Mouse (Mus musculus) hindbrain, embryonic 12.5 days (tissue): ENCODE measurements around the gene Nkx6-2. TPM values are rescaled to one million over a fixed set of nuclear protein-coding genes. Genes with fewer than 3 reads are reported as not detected.

Experiments
- ATAC-seq: fragments of 200-750 bp; cut with Nextera tagmentation; 2 replicates; pipeline ENCODE4 v1.8.0; 2017; ENCODE audit warnings: moderate TSS enrichment; ENCODE audit not compliant: low FRiP score
- H3K27ac ChIP-seq: fragments of 300-500 bp; sonication (generic); 2 replicates; pipeline ENCODE4 v1.5.1; 2016; ENCODE audit warnings: mild to moderate bottlenecking
- H3K27me3 ChIP-seq: fragments of 300-500 bp; sonication (generic); 2 replicates; pipeline ENCODE4 v1.6.1; 2016; ENCODE audit warnings: mild to moderate bottlenecking
- H3K36me3 ChIP-seq: fragments of 300-500 bp; sonication (generic); 2 replicates; pipeline ENCODE4 v1.6.1; 2016; ENCODE audit warnings: mild to moderate bottlenecking
- H3K4me1 ChIP-seq: fragments of 300-500 bp; sonication (generic); 2 replicates; pipeline ENCODE4 v1.6.1; 2016
- H3K4me2 ChIP-seq: fragments of 300-500 bp; sonication (generic); replicated peaks from 2 replicates; pipeline ENCODE4 v1.6.1; 2016; ENCODE audit warnings: mild to moderate bottlenecking
- H3K4me3 ChIP-seq: fragments of 300-500 bp; sonication (generic); 2 replicates; pipeline ENCODE4 v1.5.1; 2016; ENCODE audit warnings: mild to moderate bottlenecking
- H3K9ac ChIP-seq: fragments of 300-500 bp; sonication (generic); 2 replicates; pipeline ENCODE4 v1.6.1; 2016; ENCODE audit warnings: mild to moderate bottlenecking, moderate library complexity
- H3K9me3 ChIP-seq: fragments of 300-500 bp; sonication (generic); replicated peaks from 2 replicates; pipeline ENCODE4 v1.6.1; 2016; ENCODE audit warnings: mild to moderate bottlenecking
- WGBS: fragments of 180-500 bp; shearing (Covaris S2); methylation state at CpG from one replicate; pipeline ENCODE4 v1.1.7; 2016; 5-methylcytosine and 5-hydroxymethylcytosine counted together
- polyA plus RNA-seq: library from polyadenylated mRNA; unstranded; fragments of >200 nt; fragmentation: Nextera tagmentation; extraction: Ambion mirVana; gene quantifications from 2 replicates; pipeline ENCODE4 v1.2.1, GENCODE M21; 2016

Nkx6-2 gene
- polyA plus RNA-seq, 1 experiment from 2014 or later = 17.9 TPM

- H3K9me3 ChIP-seq = no peaks in the 10 kb centered on the region
- no peak overlapping the region for H3K27ac ChIP-seq
- no peak overlapping the region for H3K4me2 ChIP-seq
- no peak for ATAC-seq
- peaks cover 51% of the 10 kb centered on the region for H3K27me3 ChIP-seq
- H3K4me3 ChIP-seq = no peak overlapping the region
- no peak overlapping the region for H3K9ac ChIP-seq
- peaks cover 10% of the 10 kb centered on the region for H3K4me1 ChIP-seq
- WGBS = 86% methylated on average over 2 of the region's 2 CpGs
- no peaks in the 10 kb centered on the region for H3K36me3 ChIP-seq
Measured at GRCm38 (mm10) chr7:139564161-139564560, 18.4 kb downstream of the Nkx6-2 start.

DNA sequence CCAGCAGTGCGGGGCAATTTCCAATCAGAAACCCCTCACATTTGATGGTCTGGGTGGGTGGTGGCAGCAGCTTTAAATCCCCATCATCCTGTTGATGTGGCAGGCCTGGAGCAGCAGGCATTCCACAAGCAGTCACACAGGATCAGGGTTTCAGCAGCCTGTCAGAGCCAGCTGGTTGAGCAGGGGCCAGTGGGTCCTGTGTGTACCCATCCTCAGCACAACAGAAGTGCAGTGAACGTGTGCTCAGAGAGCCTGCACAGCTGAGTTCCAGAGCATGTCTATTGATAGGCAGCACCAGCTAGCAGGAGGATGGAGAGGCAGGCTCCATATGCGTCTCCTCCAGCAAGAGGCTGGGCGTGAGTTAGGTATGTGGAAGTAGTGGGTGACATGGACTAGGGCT lies 19.2 kb downstream of the Nkx6-2 start:
- no peak overlapping the region for H3K4me2 ChIP-seq
- H3K9ac ChIP-seq = no peak overlapping the region
- peaks cover 10% of the 10 kb centered on the region for H3K4me1 ChIP-seq
- WGBS = 64% methylated on average over 4 of the region's 4 CpGs
- peaks cover 58% of the 10 kb centered on the region for H3K27me3 ChIP-seq
- H3K9me3 ChIP-seq = no peaks in the 10 kb centered on the region
- no peaks in the 10 kb centered on the region for H3K36me3 ChIP-seq
- ATAC-seq = no peak
- no peak overlapping the region for H3K4me3 ChIP-seq
- H3K27ac ChIP-seq = 0 out of 2 replicates have a peak overlapping the region, but pooled peaks have one; percentile 2

DNA sequence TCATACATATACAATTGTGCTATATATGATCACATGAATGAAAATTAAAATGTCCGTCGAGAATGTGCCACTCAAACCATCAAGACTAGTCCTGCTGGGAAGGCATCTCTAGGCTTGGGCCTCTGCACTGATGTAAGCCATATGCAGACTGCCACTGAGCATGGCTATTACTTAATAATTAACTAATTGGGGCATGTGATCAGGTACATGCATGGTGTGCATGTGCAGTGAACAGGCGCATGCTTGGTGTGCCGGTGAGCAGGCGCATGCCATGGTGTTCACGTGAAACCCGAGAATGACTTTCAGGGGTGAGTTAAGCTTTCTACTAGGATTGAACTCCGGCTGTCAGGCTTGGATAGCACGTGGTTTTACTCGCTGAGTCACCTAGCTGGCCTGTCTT lies 22.9 kb downstream of the Nkx6-2 start:
- no peak overlapping the region for H3K4me3 ChIP-seq
- H3K9me3 ChIP-seq = no peaks in the 10 kb centered on the region
- peaks cover 76% of the 10 kb centered on the region for H3K27me3 ChIP-seq
- ATAC-seq = no peak
- no peak overlapping the region for H3K27ac ChIP-seq
- no peak overlapping the region for H3K9ac ChIP-seq
- no peak overlapping the region for H3K4me2 ChIP-seq
- peaks cover 16% of the 10 kb centered on the region for H3K4me1 ChIP-seq
- no peaks in the 10 kb centered on the region for H3K36me3 ChIP-seq
- 90% methylated on average over 10 of the region's 10 CpGs for WGBS

GRCm38 (mm10) chr7:139556746-139557526 lies 25.7 kb downstream of the Nkx6-2 start:
- no peak for ATAC-seq

GRCm38 (mm10) chr7:139556331-139556730 lies 26.3 kb downstream of the Nkx6-2 start:
- H3K9ac ChIP-seq = no peak overlapping the region
- 28% methylated on average over 5 of the region's 5 CpGs for WGBS
- H3K36me3 ChIP-seq = no peaks in the 10 kb centered on the region
- no peak overlapping the region for H3K27ac ChIP-seq
- H3K27me3 ChIP-seq = peaks cover 85% of the 10 kb centered on the region
- no peak overlapping the region for H3K4me3 ChIP-seq
- peaks cover 14% of the 10 kb centered on the region for H3K4me1 ChIP-seq
- ATAC-seq = no peak
- no peak overlapping the region for H3K4me2 ChIP-seq
- H3K9me3 ChIP-seq = no peaks in the 10 kb centered on the region

More at GRCm38 (mm10) chr7:139556746-139557526, 25.7 kb downstream of the Nkx6-2 start:
- Histone ChIP-seq H3K9me3 (no peaks in the 10 kb centered on the region), H3K36me3 (no peaks in the 10 kb centered on the region), H3K9ac (no peak overlapping the region), H3K4me2 (no peak overlapping the region), H3K4me3 (no peak overlapping the region), H3K27ac (no peak overlapping the region), H3K27me3 (peaks cover 83% of the 10 kb centered on the region), H3K4me1 (peaks cover 14% of the 10 kb centered on the region)
- WGBS = 32% methylated on average over 10 of the region's 10 CpGs

- H3K36me3 ChIP-seq = no peaks in the 10 kb centered on the region
- ATAC-seq = no peak
- H3K27ac ChIP-seq = no peak overlapping the region
- 48% methylated on average over 2 of the region's 2 CpGs for WGBS
- H3K4me3 ChIP-seq = no peak overlapping the region
- no peaks in the 10 kb centered on the region for H3K9me3 ChIP-seq
- H3K27me3 ChIP-seq = peaks cover 85% of the 10 kb centered on the region
- no peak overlapping the region for H3K9ac ChIP-seq
- H3K4me2 ChIP-seq = no peak overlapping the region
- peaks cover 16% of the 10 kb centered on the region for H3K4me1 ChIP-seq
Measured at GRCm38 (mm10) chr7:139551519-139551918, 31.1 kb downstream of the Nkx6-2 start.

DNA sequence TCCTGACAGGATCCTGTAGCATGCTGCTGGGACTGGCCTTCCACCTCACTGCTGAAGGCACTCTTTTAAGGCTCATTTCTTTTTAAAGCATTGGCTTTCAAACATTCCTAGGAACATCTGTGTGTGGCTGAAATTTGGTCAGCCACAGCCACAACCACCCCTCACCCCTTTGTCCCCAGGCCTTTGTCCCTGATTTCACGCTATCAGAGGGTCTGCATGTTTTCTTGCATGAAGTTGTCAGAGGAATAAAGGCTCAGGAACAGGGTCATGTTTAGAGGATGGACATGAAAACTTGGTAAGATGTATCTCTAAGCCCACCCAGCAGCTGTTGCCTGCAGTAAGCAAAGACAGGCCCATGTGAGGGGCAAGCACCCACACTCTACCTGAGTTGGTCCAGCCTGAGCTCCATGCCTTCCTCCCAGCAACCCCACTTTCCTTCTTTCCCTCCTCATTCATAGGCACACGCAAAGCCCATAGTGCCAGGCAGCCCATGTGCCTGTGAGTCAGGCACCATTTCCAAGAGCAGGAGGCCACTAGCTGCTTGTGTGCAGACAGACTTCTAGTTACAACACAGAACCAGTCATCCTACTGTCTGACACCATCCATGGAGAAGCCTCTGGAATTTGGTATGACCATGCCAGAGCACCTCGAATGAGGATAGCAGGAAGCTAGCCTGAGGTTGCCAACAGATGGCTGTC lies 32.4 kb downstream of the Nkx6-2 start:
- H3K9ac ChIP-seq = no peak overlapping the region
- WGBS = 62% methylated on average over 3 of the region's 3 CpGs

DNA sequence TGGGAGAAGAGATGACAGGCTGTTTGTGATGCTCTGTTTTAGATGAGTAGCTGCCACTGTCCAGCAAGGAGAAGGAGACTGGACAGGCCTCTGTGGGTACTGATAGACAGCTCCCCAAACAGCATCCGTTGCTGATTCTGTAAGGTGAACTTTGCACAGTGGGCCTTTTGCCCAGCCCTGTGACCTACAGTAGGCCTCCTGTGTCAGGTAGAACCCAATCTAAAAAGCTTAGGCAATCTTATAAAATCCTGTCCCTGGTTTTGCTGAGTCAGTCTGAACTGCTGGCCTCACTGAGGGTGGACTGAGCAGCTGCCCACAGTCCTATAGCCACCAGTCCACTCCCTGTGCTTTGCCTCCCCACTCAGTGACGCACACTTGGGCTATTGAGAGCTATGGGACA lies 35.3 kb downstream of the Nkx6-2 start:
- Histone ChIP-seq H3K27me3 (peaks cover 90% of the 10 kb centered on the region), H3K27ac (no peak overlapping the region), H3K9ac (no peak overlapping the region), H3K4me2 (no peak overlapping the region), H3K36me3 (no peaks in the 10 kb centered on the region), H3K4me3 (no peak overlapping the region), H3K9me3 (no peaks in the 10 kb centered on the region), H3K4me1 (peaks cover 32% of the 10 kb centered on the region)
- WGBS = 72% methylated on average over 2 of the region's 2 CpGs
- ATAC-seq = no peak

More for the DNA sequence above, 32.4 kb downstream of the Nkx6-2 start:
- Histone ChIP-seq H3K4me3 (no peak overlapping the region), H3K9me3 (no peaks in the 10 kb centered on the region), H3K4me2 (no peak overlapping the region), H3K27me3 (peaks cover 89% of the 10 kb centered on the region), H3K27ac (no peak overlapping the region), H3K36me3 (no peaks in the 10 kb centered on the region), H3K4me1 (peaks cover 21% of the 10 kb centered on the region)
- no peak for ATAC-seq

DNA sequence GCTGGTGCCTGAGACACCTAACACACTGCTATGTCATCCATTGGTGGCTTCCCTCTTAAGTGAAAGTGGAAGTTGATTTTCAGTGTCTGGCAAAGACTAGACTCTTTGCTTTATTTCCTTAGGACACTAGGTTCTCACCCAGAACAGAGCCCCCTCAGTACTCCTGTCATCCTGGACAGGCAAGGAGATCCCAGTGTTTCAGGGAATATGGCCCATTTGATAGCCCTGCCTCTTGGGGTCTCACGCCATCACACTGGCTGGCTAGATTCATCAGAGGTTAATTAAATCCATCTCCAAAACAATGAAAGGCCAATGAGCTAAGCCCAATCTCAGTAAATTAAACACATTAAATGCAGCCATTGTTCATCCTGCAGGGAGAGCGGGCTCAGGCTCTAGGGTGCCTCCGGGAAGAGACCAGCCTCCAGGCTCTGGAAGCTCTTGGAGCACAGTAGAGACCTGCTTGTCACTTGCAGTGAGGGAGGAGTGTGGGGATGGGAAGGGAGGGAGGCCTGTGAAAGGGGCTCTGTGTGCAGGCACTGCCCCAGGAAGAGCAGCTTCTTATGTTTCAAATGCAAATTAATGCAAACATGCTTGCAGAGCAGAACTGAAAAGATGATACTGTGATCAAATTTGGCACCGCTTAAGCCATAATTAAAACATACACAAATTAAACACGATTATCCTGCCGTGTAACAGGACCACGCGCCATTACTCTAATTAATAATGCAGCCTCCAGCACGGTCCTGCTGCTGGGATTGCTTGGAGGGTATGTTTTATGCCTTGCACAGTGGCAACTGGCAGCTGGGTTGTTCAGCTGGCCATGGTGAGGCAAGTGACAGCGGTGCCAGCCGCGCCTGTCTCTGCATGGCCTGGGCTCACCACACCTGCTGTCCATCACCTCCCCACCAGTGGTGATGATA lies 37.6 kb downstream of the Nkx6-2 start:
- peak; percentile 95 for ATAC-seq
- Histone ChIP-seq H3K9ac (no peak overlapping the region), H3K4me1 (peaks cover 31% of the 10 kb centered on the region), H3K27me3 (peaks cover 90% of the 10 kb centered on the region), H3K27ac (peak overlapping the region; percentile 61), H3K4me2 (peak overlapping the region; percentile 8; the same call in 1 of the 2 replicates), H3K9me3 (no peaks in the 10 kb centered on the region), H3K36me3 (no peaks in the 10 kb centered on the region), H3K4me3 (no peak overlapping the region)
- 34% methylated on average over 12 of the region's 12 CpGs for WGBS

DNA sequence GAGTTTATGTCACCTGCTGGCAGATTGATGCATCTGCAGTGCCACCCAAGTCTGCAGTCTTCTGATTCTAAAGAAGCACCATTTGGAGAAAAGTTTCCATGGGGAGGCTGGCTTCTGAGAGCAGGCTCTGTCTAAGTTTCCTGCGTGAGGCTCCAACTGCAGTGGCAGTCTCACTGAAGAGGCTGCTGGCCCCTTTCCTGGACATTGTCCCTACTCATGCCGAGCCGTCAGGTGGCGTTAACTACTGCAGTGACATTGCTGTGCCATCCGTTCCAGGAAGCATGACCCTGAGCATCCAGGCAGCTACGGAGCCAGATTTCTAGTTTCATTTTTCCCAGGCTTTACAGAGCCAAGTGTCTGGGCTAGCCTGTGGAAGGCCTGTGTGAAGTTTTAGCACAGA lies 41.2 kb downstream of the Nkx6-2 start:
- no peak overlapping the region for H3K9ac ChIP-seq
- peaks cover 20% of the 10 kb centered on the region for H3K4me1 ChIP-seq
- ATAC-seq = no peak
- H3K4me3 ChIP-seq = no peak overlapping the region
- peaks cover 90% of the 10 kb centered on the region for H3K27me3 ChIP-seq
- H3K9me3 ChIP-seq = no peaks in the 10 kb centered on the region
- no peak overlapping the region for H3K4me2 ChIP-seq
- no peak overlapping the region for H3K27ac ChIP-seq
- WGBS = 89% methylated on average over 6 of the region's 6 CpGs
- no peaks in the 10 kb centered on the region for H3K36me3 ChIP-seq

- Histone ChIP-seq H3K9me3 (no peaks in the 10 kb centered on the region), H3K4me2 (no peak overlapping the region), H3K4me1 (peaks cover 15% of the 10 kb centered on the region), H3K4me3 (no peak overlapping the region), H3K36me3 (no peaks in the 10 kb centered on the region), H3K27me3 (peaks cover 90% of the 10 kb centered on the region), H3K27ac (no peak overlapping the region), H3K9ac (no peak overlapping the region)
- WGBS = 83% methylated on average over 1 of the region's 1 CpGs
- ATAC-seq = no peak
Measured at GRCm38 (mm10) chr7:139540601-139541000, 42.0 kb downstream of the Nkx6-2 start.

DNA sequence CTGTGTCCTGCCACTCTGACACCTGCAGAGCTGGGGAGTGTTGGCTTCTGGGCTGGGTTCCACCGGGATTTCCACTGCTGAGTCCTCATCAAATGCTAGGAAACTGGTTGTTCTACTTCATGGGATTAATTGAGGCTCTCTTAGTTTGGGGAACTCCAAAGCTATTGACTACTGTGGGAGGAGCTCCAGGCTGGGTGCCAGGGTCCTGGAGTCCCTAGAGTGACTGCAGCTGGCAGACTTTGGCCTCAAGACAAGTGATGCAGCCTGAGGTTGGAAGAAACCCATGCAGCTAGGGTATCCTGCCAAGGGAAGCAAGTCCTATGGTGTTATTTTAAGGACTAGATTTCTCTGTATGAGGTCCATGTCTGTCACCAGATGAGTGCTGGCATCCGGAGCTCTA lies 44.1 kb downstream of the Nkx6-2 start:
- H3K4me1 ChIP-seq = no peaks in the 10 kb centered on the region
- no peak overlapping the region for H3K4me2 ChIP-seq
- H3K9me3 ChIP-seq = no peaks in the 10 kb centered on the region
- no peak overlapping the region for H3K4me3 ChIP-seq
- no peak for ATAC-seq
- H3K27me3 ChIP-seq = peaks cover 98% of the 10 kb centered on the region
- 92% methylated on average over 2 of the region's 2 CpGs for WGBS
- H3K27ac ChIP-seq = no peak overlapping the region
- no peaks in the 10 kb centered on the region for H3K36me3 ChIP-seq
- no peak overlapping the region for H3K9ac ChIP-seq
